Mouse (Mus musculus) E14TG2a.4 (cell line): ENCODE results near the gene Nemp2.

ENCODE experiments used
- CTCF ChIP-seq: conservative IDR thresholded peaks from 2 replicates; pipeline ENCODE4 v1.5.1; 2014; ENCODE audit warnings: low read length
- POU5F1 ChIP-seq: IDR thresholded peaks from 2 replicates; pipeline ENCODE4 v1.6.1; 2014; ENCODE audit warnings: low read length, borderline replicate concordance

GRCm38 (mm10) chr1:52598361-52598760 is 32.1 kb upstream of the Nemp2 start:
- no peak for TF ChIP-seq CTCF
- no peak for TF ChIP-seq POU5F1
